ENCODE assay signal across 11 mouse cellular contexts in the genomic region with DNA sequence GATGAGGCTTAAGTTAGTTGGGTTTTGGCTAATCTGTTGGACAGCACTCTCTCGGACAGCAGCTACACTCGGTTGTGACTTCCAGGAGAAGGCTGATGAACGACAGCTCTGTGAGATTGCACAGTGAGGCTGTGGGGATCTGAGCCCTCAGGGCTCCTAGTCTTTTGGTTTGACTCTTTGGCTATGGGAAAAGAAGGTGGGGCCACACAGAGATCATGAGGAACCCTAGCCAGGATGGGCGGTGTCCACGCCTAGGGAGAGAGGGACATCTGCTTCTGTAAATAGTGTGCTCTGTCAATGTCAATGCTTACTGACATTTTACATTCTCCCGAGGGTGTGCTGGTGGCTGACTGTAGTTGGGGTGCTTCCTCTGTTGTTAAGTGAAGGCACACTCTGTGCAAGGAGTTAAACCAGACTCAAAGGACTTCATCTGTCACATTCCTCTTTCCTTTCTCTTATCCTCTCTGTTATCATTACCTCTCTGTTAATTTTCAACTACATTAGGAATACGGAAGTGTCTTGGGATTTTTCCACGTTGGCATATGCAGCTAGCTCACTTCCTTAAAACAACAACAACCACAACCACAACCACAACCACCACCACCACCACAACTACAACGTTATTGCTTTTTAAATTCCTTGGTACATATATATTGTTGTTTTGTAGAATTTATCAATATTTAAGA. TPM values are rescaled to one million over a fixed set of nuclear protein-coding genes. Genes with fewer than 3 reads are reported as not detected.
DNase-seq lines count a peak whose midpoint lies in the region; ATAC-seq and TF ChIP-seq lines count a peak whose summit lies in the region.
"Had no signal": no experiment of that assay in that cellular context is flagged by ENCODE, and none has a peak within 500 bp of the region (broad histone marks: within the 10 kb centered on the region; RNA-seq: fewer than 3 reads in every experiment).

No protein-coding gene starts in this region.

- no peak overlapping the region for H3K4me3 ChIP-seq in heart, embryonic 16.5 days (ENCODE audit: low read length)
- no peak overlapping the region for H3K4me3 ChIP-seq in liver, embryonic 13.5 days (replicated peaks)
- H3K4me3 ChIP-seq in midbrain, postnatal 0 days (ENCODE audit: low read depth, low read length) = no peak overlapping the region
- no peak overlapping the region for H3K4me3 ChIP-seq in layer of hippocampus, adult 2 months
- H3K4me3 ChIP-seq: hindbrain, embryonic 15.5 days; stomach, embryonic 15.5 days had no signal

- no peaks in the 10 kb centered on the region for H3K27me3 ChIP-seq in heart, embryonic 16.5 days (ENCODE audit: control insufficient read depth, insufficient read depth, low read length)
- no peaks in the 10 kb centered on the region for H3K27me3 ChIP-seq in liver, embryonic 13.5 days
- H3K27me3 ChIP-seq in midbrain, postnatal 0 days (ENCODE audit: insufficient read depth, low read length) = no peaks in the 10 kb centered on the region
- H3K27me3 ChIP-seq: hindbrain, embryonic 15.5 days; stomach, embryonic 15.5 days had no signal

- 0 out of 2 replicates have a peak overlapping the region, but pooled peaks have one; percentile 25 for H3K4me2 ChIP-seq in heart, embryonic 16.5 days (ENCODE audit: low read depth, low read length)
- H3K4me2 ChIP-seq in liver, embryonic 13.5 days = 0 out of 2 replicates have a peak overlapping the region, but pooled peaks have one; percentile 6
- no peak overlapping the region for H3K4me2 ChIP-seq in midbrain, postnatal 0 days (ENCODE audit: low read depth, low read length, poor library complexity, severe bottlenecking)
- H3K4me2 ChIP-seq: hindbrain, embryonic 15.5 days; stomach, embryonic 15.5 days had no signal

- H3K27ac ChIP-seq in heart, embryonic 16.5 days (ENCODE audit: low read length) = peak overlapping the region; percentile 15
- H3K27ac ChIP-seq in liver, embryonic 13.5 days = no peak overlapping the region; the same call in 1 of the 2 replicates
- H3K27ac ChIP-seq in midbrain, postnatal 0 days (ENCODE audit: low read depth, low read length) = no peak overlapping the region
- H3K27ac ChIP-seq in layer of hippocampus, adult 2 months = no peak overlapping the region
- H3K27ac ChIP-seq: hindbrain, embryonic 15.5 days; liver, embryonic 14.5 days; stomach, embryonic 15.5 days had no signal

- peak; percentile 30 to 46 for DNase-seq in lung, adult 18-20 months
- DNase-seq in lung, postnatal 14 days = no peak
- DNase-seq in liver, embryonic 13.5 days = no peak
- no peak for DNase-seq in thymus, postnatal 25 days
- no peak for DNase-seq in spleen, adult 18-20 months
- no peak for DNase-seq in midbrain, postnatal 0 days (ENCODE audit: low spot score)
- DNase-seq in layer of hippocampus, adult 2 months (ENCODE audit: low spot score in 2 of 2) = no peak

- TF ChIP-seq CTCF in midbrain, postnatal 0 days (IDR thresholded peaks at IDR 0.05) = no peak
- no peak for TF ChIP-seq CTCF in layer of hippocampus, adult 2 months (conservative IDR thresholded peaks at IDR 0.05)

- ATAC-seq in heart, embryonic 16.5 days (replicated peaks; ENCODE audit: extremely low read depth, insufficient read depth, low FRiP score) = no peak; the same call in 1 of the 2 replicates
- ATAC-seq in liver, embryonic 13.5 days (ENCODE audit: low read depth) = peak; percentile 29; the same call in 1 of the 2 replicates
- ATAC-seq in midbrain, postnatal 0 days (ENCODE audit: low FRiP score) = no peak

- H3K9ac ChIP-seq in heart, embryonic 16.5 days (ENCODE audit: low read length) = no peak overlapping the region
- no peak overlapping the region for H3K9ac ChIP-seq in liver, embryonic 13.5 days
- H3K9ac ChIP-seq in midbrain, postnatal 0 days (replicated peaks; ENCODE audit: low read length, poor library complexity, severe bottlenecking) = no peak overlapping the region
- H3K9ac ChIP-seq: hindbrain, embryonic 15.5 days; liver, embryonic 14.5 days; stomach, embryonic 15.5 days had no signal

- H3K4me1 ChIP-seq in heart, embryonic 16.5 days (ENCODE audit: control insufficient read depth, insufficient read depth, low read length) = peaks cover 11% of the 10 kb centered on the region; the same call in 1 of the 2 replicates
- peaks cover 17% of the 10 kb centered on the region for H3K4me1 ChIP-seq in liver, embryonic 13.5 days (replicated peaks)
- H3K4me1 ChIP-seq in midbrain, postnatal 0 days (ENCODE audit: insufficient read depth, low read length) = no peaks in the 10 kb centered on the region
- H3K4me1 ChIP-seq: hindbrain, embryonic 15.5 days had no signal

- no peaks in the 10 kb centered on the region for H3K9me3 ChIP-seq in heart, embryonic 16.5 days (replicated peaks; ENCODE audit: control insufficient read depth, low read length)
- H3K9me3 ChIP-seq in liver, embryonic 13.5 days (replicated peaks) = no peaks in the 10 kb centered on the region
- H3K9me3 ChIP-seq in midbrain, postnatal 0 days (ENCODE audit: low read length) = no peaks in the 10 kb centered on the region
- H3K9me3 ChIP-seq: hindbrain, embryonic 15.5 days; stomach, embryonic 15.5 days had no signal

- no peaks in the 10 kb centered on the region for H3K36me3 ChIP-seq in heart, embryonic 16.5 days (ENCODE audit: control insufficient read depth, insufficient read depth)
- H3K36me3 ChIP-seq in liver, embryonic 13.5 days = no peaks in the 10 kb centered on the region
- H3K36me3 ChIP-seq in midbrain, postnatal 0 days (ENCODE audit: insufficient read depth, low read length) = no peaks in the 10 kb centered on the region
- H3K36me3 ChIP-seq: hindbrain, embryonic 15.5 days; stomach, embryonic 15.5 days had no signal

- WGBS in heart, embryonic 16.5 days = 21% methylated on average over 9 of the region's 9 CpGs
- 17% methylated on average over 9 of the region's 9 CpGs for WGBS in liver, embryonic 13.5 days (ENCODE audit: insufficient replicate concordance)
- 77% methylated on average over 9 of the region's 9 CpGs for WGBS in midbrain, postnatal 0 days

RNA-seq across cellular contexts. Expression of gene Cd28, which starts 54.2 kb away (rescaled TPM):
- polyA plus RNA-seq in heart, embryonic 16.5 days (2015; fragmentation: Nextera tagmentation; extraction: Ambion mirVana) = 0.81 and 3.7 TPM in 2 replicates
- 0.12 and 0.15 TPM in 2 replicates for polyA plus RNA-seq in liver, embryonic 13.5 days (2015; fragmentation: Nextera tagmentation; extraction: Ambion mirVana)
- not detected in 2 replicates for total RNA-seq in midbrain, postnatal 0 days (2014; rRNA removed)
- 0.10 and 0.12 TPM in 2 replicates for polyA plus RNA-seq in midbrain, postnatal 0 days (2015; fragmentation: Nextera tagmentation; extraction: Ambion mirVana)
- under 1 TPM; 0.15 to 0.17 TPM for total RNA-seq in layer of hippocampus, adult 2 months (2021)

Comparison
In these comparisons a context has a peak if more than half of its experiments do, and no peak if none do; other contexts are left out.
1. DNase-seq: peak in lung, adult 18-20 months (2 of 2); none in lung, postnatal 14 days (single experiment), liver, embryonic 13.5 days (single experiment), thymus, postnatal 25 days (single experiment), spleen, adult 18-20 months (0 of 2), midbrain, postnatal 0 days (single experiment) and layer of hippocampus, adult 2 months (0 of 2).